Mouse (Mus musculus): ENCODE data around the gene Abhd17b. TPM values are rescaled to one million over a fixed set of nuclear protein-coding genes. Genes with fewer than 3 reads are reported as not detected.
"Not testable (repeated sequence)": the region's sequence is repeated elsewhere in the genome, so short reads cannot be mapped to it uniquely, and the experiment has no call there.

Gene Abhd17b
- polyA plus RNA-seq (2017; shearing (Covaris generic)): 10 to 100 TPM; 10.5 to 16.0 (median 11.3) TPM

DNA sequence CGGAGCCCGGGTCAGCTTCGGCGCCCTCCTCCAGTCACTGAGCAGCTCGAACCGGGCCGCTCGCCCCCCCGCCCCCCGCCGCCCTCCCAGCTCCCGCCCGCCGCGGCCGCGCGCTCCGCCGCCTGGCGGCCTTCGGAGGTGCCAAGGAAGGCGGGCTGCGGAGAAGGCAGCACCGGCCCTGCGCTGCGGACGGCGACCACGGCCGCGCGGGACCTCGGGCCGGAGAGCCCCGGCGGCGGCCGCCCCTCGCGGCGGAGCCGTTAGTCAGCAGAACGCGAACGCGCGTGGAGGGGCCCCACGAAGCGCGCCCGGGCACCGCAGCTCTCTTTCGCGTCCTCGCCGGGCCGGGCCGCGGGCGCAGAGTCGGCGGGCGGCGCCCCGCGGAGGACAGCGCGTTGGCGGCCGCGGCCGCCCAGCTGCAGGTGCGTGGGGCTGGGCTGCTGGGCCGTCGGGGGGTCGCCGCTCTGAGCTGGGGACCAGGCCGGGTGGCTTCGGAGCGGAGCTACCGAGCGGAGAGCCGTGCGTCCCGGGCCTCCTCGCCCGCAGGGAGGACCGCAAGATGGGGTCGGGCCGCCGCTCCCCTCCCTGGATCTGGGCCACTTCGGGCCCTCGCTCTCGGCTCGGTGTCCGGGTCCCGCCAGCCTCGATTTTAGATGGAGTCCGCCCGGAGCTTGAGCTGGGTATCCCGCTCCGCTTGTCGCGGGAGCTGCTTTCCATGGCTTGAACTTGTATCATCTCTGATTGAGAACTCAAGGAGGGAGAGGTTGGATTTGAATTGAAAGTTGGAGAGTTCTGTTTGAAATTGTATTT, at the start of gene Abhd17b:
TSS of gene Abhd17b (plus strand) at position 14 of the 810 bp plus-strand sequence.
- peak; percentile 1 for ATAC-seq

GRCm38 (mm10) chr19:21603836-21604235, 49.1 kb upstream of the Abhd17b start:
- ATAC-seq: peak; percentile 50

DNA sequence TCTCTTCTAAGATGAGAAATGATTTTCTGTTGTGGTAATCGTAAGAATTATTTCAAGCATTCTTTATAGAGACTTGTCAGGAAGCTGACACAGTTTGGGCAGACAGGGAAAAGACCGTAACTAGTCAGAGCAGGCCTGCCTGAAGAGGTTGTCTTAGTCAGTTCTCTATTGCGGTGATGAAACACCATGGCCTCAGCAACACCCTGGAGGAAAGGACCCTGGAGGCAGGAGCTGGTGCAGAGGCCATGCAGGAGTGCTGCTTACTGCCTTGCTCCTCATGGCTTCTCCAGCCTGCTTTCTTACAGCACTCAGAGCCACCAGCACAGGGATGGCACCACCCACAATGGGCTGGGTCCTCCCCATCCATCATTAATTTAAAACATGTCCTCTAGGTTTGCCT, 47.7 kb upstream of the Abhd17b start:
- ATAC-seq: no peak

DNA sequence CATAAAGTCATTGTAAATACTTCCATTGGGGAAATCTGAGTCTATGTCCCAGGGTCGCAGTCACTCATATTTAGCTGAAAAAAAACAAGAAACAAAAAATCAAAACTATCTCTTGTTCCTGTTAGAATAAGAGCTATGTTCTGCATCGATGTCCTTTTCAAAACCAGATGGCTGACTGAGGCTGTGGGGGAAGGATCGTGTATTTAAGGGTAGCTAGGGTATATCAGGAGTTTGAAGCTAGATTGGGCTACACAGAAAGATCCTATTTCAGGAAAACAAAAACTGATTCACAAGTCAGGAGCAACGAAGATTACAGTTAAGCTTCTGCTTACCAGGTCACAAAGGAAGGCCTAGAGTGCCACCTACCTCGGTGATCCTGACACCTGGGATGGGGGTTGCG, 42.7 kb upstream of the Abhd17b start:
- no peak for ATAC-seq

GRCm38 (mm10) chr19:21611297-21611696, 41.7 kb upstream of the Abhd17b start:
- ATAC-seq: no peak

DNA sequence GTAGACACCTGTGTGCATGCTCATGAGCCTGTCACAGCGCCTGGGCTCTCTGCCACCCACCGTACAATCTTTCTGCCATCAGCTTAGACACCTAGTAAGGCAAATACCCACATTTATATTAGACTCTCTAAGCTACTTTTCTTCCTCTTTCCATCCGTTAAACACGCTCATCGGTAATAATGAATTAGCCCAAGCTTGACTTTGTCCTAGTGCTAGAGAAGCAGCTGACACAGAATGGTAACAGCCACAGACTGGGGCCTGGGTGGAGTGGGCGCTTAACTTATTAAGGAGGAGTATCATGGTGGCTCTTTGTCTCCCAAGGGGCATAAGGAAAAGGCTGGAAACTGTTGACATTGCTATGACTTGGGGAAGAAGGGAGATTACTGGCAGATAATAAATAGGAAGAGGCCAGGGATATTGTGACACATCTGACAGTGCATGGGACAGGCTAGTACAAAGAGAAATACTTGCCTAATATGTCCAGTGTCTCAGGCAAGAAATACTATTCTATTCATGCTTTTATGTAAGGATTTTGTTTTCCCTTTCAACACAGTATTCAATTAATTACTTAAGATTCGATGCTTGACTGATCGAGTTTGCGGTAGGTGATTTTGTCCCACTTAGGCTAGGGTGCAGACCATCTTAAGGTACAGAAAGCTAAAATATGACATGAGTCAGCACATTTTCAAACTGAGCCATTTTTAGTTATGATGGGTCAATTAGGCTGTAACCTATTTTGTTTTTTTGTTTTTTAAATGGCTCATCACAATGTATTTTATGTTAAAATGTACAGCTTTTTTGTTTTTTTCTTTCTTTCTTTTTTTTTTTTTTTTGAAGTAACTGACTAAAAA, 41.0 kb upstream of the Abhd17b start:
- ATAC-seq: no peak

DNA sequence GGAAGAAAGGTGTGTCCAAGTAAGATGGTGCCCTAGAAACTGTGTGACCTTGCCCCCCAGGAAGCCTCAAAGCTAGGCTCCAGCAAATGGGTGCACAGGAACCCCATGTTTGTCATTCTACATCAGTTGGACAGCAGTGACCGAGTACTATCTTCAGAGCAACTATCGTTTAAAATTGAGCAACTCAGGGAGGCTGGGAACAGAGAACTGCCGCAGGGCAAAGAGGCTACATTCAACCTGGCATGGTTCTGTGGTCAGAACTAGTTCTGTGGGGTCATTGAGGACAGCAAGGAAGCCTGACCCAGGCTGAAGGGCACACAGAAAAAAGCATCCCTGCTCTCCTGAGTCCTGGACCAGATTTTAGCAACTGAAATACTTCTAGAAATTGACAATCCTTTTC, 37.2 kb upstream of the Abhd17b start:
- ATAC-seq: no peak

- ATAC-seq: peak; percentile 73
Observed at GRCm38 (mm10) chr19:21623410-21624147, 29.4 kb upstream of the Abhd17b start.

GRCm38 (mm10) chr19:21624148-21624535, 28.8 kb upstream of the Abhd17b start:
- ATAC-seq: no peak

DNA sequence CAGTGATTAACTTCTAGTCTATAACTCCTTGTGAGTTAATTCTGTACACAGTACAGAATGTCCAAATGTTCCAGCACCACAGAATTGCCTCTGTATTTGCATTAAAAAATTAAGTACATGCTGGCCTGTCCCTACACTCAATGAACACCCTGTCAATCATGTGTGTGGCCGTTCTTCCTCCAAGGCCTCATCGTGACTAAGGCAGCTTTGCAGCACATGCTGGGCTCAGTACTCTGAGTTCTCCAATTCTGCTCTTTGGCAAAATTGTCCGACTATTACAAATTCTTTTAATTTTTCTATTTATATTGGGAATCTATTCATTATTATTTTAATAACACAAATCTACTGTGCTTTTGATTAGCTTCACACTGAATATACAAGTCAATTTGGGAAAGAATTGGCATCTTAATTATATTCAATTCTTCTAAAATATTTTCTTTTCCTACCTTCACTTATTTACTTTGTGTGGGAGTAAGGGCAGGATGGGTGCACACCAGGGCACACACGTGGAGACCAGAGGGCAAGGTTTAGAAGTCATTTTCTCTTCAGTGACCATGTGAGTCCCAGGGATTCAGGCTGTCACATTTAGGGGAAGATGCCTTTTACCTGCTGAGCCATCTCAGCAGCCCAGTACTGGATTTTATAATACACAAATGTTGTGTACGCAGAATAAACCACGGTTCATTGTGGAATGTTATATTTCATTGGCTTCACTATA, 26.6 kb upstream of the Abhd17b start:
- ATAC-seq: no peak

DNA sequence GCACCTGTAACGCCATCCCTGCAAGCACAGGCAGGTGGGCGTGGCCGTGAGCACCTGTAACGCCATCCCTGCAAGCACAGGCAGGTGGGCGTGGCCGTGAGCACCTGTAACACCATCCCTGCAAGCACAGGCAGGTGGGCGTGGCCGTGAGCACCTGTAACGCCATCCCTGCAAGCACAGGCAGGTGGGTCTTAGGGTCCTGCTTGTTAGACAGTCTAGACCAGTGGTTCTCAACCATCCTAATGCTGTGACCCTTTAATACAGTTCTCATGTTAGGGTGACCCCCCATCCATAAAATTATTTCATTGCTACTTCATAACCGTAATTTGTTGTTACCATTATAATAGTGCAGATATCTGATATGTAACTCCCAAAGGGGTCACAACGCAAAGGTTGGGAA, 24.5 kb upstream of the Abhd17b start:
- not testable (repeated sequence) for ATAC-seq

GRCm38 (mm10) chr19:21629030-21629429, 24.0 kb upstream of the Abhd17b start:
- ATAC-seq: peak; percentile 60

GRCm38 (mm10) chr19:21629501-21629900, 23.5 kb upstream of the Abhd17b start:
- no peak for ATAC-seq

DNA sequence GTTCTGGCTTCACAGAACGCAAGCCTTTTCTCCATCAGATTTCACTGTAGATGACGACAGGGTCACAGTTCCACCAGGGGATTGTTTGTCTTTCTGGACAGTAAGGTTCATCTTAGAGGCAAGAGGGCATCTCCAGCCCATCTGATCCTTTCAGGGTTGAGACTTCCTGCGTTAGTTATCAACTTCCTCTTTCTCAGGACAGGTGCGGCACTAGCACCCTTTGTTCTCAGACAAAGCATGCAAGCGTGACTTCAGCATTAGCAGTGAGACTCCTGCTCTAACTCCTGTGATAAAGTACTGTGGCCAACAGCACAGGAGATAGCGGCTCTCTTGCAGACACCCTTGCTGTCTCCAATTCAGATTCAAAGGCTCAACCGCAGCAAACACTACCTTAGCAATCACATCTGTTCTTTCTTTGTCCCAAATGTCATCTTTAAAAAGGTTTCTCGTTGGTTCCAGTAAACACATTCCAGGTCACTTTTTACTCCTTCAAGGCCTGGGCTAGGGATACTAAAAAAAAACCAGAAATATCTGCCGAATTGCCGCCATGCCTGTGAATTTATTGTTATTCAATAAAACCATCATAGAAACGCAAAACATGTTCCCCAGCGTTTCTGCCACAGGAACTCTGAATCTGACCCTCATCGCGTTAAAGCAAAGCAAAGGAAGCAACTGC, 22.2 kb upstream of the Abhd17b start:
- ATAC-seq: peak; percentile 72

GRCm38 (mm10) chr19:21635406-21635805, 17.6 kb upstream of the Abhd17b start:
- ATAC-seq: no peak

GRCm38 (mm10) chr19:21636907-21637306, 16.1 kb upstream of the Abhd17b start:
- ATAC-seq: no peak

GRCm38 (mm10) chr19:21637672-21638071, 15.3 kb upstream of the Abhd17b start:
- ATAC-seq: no peak

DNA sequence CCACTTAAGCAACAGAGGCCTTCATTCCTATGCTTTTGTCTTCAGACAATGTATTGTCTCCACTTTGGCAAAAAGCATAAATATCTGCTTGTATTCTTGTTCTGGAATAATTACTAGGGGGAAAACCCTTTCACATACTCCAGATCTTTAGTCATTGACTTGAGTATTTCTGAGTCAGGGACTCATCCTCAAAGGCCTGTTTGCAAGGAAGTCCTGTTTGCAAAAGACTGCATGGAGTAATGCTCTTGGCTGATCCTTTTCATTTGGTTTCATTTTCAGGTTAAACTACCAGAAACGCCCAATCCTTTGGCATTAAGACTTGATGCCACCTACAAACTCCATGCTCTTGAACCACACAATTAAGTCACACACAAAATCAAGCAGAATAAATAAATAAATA, 9.1 kb upstream of the Abhd17b start:
- ATAC-seq: peak; percentile 46

GRCm38 (mm10) chr19:21645301-21645700, 7.7 kb upstream of the Abhd17b start:
- ATAC-seq: no peak

- peak; percentile 33 for ATAC-seq
Observed at GRCm38 (mm10) chr19:21646142-21646541, 6.8 kb upstream of the Abhd17b start.

GRCm38 (mm10) chr19:21651664-21652063, 1.3 kb upstream of the Abhd17b start:
- no peak for ATAC-seq

All from inflammation-experienced regulatory T-cells, adult 6 months (primary cell).